Mouse (Mus musculus) heart, embryonic 14.5 days (tissue): ENCODE measurements at regions not wholly inside any gene's neighbourhood (a gene's known extent, or its start where the extent isn't known, plus 50 kb on each side); places are given as distances from the start of the nearest gene placed in this dataset.

Experiments
- ATAC-seq: fragments of 200-750 bp; cut with Nextera tagmentation; 2 replicates; pipeline ENCODE4 v1.8.0; 2017; ENCODE audit warnings: low read depth, moderate TSS enrichment; ENCODE audit not compliant: insufficient number of reproducible peaks, insufficient read depth, low FRiP score
- H3K27ac ChIP-seq, 2 experiments: fragments of 200-500 bp in 1 of 2; fragments of 300-500 bp in 1 of 2; sonication (generic) in 1 of 2; replicated peaks in 1 of 2; 2 replicates each; pipeline ENCODE4 v1.5.1; 2012 to 2014; ENCODE audit warnings: low read depth in 2 of 2, low read length in 2 of 2, control low read depth in 1 of 2, mild to moderate bottlenecking in 1 of 2, mixed read lengths in 1 of 2; ENCODE audit not compliant: control insufficient read depth in 1 of 2, insufficient read depth in 1 of 2
- H3K27me3 ChIP-seq: fragments of 300-500 bp; sonication (generic); 2 replicates; pipeline ENCODE4 v1.6.1; 2014; ENCODE audit warnings: mild to moderate bottlenecking, low read length, control low read depth; ENCODE audit not compliant: control insufficient read depth, insufficient read depth
- H3K36me3 ChIP-seq: fragments of 300-500 bp; sonication (generic); 2 replicates; pipeline ENCODE4 v1.6.1; 2014; ENCODE audit warnings: mild to moderate bottlenecking, control low read depth, low read length, mixed read lengths; ENCODE audit not compliant: control insufficient read depth, insufficient read depth
- H3K4me1 ChIP-seq, 2 experiments: fragments of 200-500 bp in 1 of 2; fragments of 300-500 bp in 1 of 2; sonication (generic) in 1 of 2; 2 replicates each; pipeline ENCODE4 v1.6.1; 2012 to 2014; ENCODE audit warnings: low read length in 2 of 2, control low read depth in 1 of 2, mixed read lengths in 1 of 2; ENCODE audit not compliant: control insufficient read depth in 2 of 2, insufficient read depth in 2 of 2
- H3K4me2 ChIP-seq: fragments of 300-500 bp; sonication (generic); 2 replicates; pipeline ENCODE4 v1.6.1; 2014; ENCODE audit warnings: mild to moderate bottlenecking, low read length
- H3K4me3 ChIP-seq, 2 experiments: fragments of 200-500 bp in 1 of 2; fragments of 300-500 bp in 1 of 2; sonication (generic) in 1 of 2; 2 replicates each; pipeline ENCODE4 v1.5.1; 2012 to 2014; ENCODE audit warnings: low read length in 2 of 2, mild to moderate bottlenecking in 2 of 2, control low read depth in 1 of 2, low read depth in 1 of 2, moderate library complexity in 1 of 2; ENCODE audit not compliant: control insufficient read depth in 1 of 2, insufficient read depth in 1 of 2
- H3K9ac ChIP-seq: fragments of 300-500 bp; sonication (generic); 2 replicates; pipeline ENCODE4 v1.6.1; 2014; ENCODE audit warnings: mild to moderate bottlenecking, low read length
- H3K9me3 ChIP-seq: fragments of 300-500 bp; sonication (generic); 2 replicates; pipeline ENCODE4 v1.6.1; 2016; ENCODE audit warnings: low read length, control low read depth; ENCODE audit not compliant: control insufficient read depth
- WGBS: fragments of 180-500 bp; shearing (Covaris S2); extraction: QIAGEN DNeasy Blood & Tissue Kit; methylation state at CpG from one replicate; pipeline ENCODE4 v1.1.7; 2014; 5-methylcytosine and 5-hydroxymethylcytosine counted together

DNA sequence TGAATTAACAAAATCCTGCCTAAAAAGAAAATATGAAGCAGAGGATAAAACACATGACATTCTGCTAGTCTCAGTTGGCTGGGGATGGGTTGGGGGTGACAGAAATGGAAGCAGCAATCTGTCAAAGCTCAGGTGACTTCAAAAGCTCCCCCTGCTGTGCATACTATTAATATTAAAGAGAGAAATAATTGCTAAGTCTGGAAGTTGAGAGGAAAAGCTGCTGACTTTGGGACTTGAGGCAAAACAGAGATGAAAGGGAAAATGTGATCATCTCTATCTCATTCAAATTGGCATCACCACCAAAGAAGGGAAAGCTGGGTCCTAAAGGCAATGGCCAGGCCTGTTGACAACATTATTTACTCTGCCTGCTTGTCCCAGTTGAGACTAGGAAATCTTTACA lies 90.8 kb downstream of the Rpe65 start:
- H3K9ac ChIP-seq, result no peak overlapping the region
- H3K4me1 ChIP-seq, result no peaks in the 10 kb centered on the region
- no peak overlapping the region for H3K4me2 ChIP-seq
- H3K27me3 ChIP-seq, result no peaks in the 10 kb centered on the region
- H3K9me3 ChIP-seq, result no peaks in the 10 kb centered on the region
- no peak for ATAC-seq
- no peak overlapping the region for H3K4me3 ChIP-seq
- H3K36me3 ChIP-seq, result no peaks in the 10 kb centered on the region
- H3K27ac ChIP-seq, result no peak overlapping the region

DNA sequence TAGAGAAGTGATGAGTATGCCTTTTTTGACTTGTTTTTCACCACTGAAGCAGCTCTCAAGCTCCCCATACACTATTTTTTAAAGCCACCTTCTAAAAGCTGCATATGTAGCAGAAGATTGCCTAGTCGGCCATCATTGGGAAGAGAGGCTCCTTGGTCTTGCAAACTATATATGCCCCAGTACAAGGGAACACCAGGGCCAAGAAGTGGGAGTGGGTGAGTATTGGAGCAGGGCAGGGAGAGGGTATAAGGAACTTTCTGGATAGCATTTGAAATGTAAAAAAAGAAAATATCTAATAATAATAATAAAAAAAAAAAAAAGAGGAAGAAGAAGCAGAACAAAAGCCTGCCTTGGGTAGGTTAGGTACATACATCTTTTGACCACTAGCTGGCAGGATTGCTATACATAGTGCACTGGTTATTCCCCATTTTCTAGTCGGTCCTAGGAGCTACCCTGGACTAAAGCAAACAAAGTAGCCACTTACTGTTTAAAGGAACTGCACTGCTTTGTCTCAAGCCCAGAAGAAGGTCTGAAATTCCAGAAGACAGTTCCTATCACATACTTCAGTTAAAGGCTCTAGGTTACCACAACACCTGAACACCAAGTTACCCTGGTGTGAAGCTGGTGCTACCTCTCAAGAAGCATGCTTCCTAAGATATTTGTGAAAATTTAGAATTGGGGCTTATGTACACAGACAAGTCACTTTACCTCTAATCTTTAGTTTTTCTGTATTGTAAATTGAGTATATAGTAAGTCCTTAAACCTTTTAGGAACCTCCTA lies 114.9 kb upstream of the Wls start:
- Histone ChIP-seq H3K9ac (no peak overlapping the region), H3K27me3 (no peaks in the 10 kb centered on the region), H3K4me1 (no peaks in the 10 kb centered on the region), H3K27ac (no peak overlapping the region), H3K4me3 (no peak overlapping the region), H3K4me2 (no peak overlapping the region), H3K36me3 (no peaks in the 10 kb centered on the region), H3K9me3 (no peaks in the 10 kb centered on the region)
- 35% methylated on average over 2 of the region's 2 CpGs for WGBS
- no peak for ATAC-seq

DNA sequence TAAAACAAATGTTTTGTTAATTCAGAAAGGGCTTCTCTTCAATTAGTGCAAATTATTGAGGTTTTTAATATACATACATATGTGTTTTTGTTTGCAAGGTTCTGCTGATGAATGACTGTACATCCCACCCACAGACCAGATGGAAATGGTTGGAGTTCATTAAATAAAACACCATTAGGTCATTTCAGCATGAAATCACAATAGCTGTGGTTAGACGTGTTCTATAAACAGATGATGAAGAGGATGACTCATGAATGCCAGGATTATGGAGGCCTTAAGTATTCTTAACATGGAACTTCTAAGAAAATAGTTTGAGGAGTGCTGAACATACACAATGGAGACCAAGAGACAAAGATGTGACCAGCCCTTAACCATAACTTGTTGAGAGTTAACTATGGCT lies 107.3 kb upstream of the Wls start:
- 59% methylated on average over 1 of the region's 1 CpGs for WGBS
- Histone ChIP-seq H3K9ac (no peak overlapping the region), H3K36me3 (no peaks in the 10 kb centered on the region), H3K4me1 (no peaks in the 10 kb centered on the region), H3K4me2 (no peak overlapping the region), H3K9me3 (no peaks in the 10 kb centered on the region), H3K27me3 (no peaks in the 10 kb centered on the region), H3K27ac (no peak overlapping the region), H3K4me3 (no peak overlapping the region)
- no peak for ATAC-seq

DNA sequence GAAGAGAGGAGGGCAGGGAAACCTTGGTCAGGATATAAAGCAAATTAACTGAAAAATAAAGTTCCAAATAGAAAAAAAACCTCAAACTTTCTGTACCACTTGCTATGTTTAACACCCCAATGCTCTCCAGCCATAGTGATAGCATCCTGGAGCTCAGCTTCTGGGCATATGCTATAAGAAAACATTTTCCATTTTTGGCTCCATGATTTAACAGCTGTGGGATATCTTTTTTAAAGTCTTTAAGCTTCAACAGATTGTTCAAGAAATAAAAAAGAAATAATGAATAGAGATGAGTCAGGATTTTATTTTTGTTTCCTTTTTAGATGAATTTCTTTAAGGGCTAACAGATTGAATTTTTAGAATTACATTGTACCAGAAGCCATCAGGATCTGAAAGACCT lies 106.3 kb upstream of the Wls start:
- Histone ChIP-seq H3K9ac (no peak overlapping the region), H3K27me3 (no peaks in the 10 kb centered on the region), H3K27ac (no peak overlapping the region), H3K4me1 (no peaks in the 10 kb centered on the region), H3K9me3 (no peaks in the 10 kb centered on the region), H3K36me3 (no peaks in the 10 kb centered on the region), H3K4me3 (no peak overlapping the region), H3K4me2 (no peak overlapping the region)
- no peak for ATAC-seq

DNA sequence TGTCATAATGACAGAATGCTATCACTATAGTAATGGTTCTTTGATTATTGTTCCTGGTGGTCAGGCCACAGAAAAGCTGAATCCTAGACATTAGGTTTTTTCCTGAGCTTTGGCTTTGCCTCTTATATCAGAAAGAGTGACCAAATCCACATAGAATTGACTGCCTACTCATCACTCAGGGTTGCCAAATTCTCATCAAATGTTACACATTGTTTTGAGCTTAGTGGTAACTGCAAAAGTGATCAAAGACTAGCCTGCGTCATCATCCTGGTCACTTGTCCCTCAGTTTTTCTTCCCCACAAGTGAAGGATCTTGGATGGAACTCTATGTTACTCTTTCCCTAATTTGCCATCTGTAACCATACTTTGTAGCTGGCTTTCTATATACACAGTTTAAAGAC lies 104.9 kb upstream of the Wls start:
- no peaks in the 10 kb centered on the region for H3K27me3 ChIP-seq
- H3K4me2 ChIP-seq, result no peak overlapping the region
- H3K36me3 ChIP-seq, result no peaks in the 10 kb centered on the region
- H3K9me3 ChIP-seq, result no peaks in the 10 kb centered on the region
- no peak for ATAC-seq
- H3K4me3 ChIP-seq, result no peak overlapping the region
- H3K27ac ChIP-seq, result no peak overlapping the region
- H3K9ac ChIP-seq, result no peak overlapping the region
- WGBS, result 97% methylated on average over 1 of the region's 1 CpGs
- no peaks in the 10 kb centered on the region for H3K4me1 ChIP-seq

DNA sequence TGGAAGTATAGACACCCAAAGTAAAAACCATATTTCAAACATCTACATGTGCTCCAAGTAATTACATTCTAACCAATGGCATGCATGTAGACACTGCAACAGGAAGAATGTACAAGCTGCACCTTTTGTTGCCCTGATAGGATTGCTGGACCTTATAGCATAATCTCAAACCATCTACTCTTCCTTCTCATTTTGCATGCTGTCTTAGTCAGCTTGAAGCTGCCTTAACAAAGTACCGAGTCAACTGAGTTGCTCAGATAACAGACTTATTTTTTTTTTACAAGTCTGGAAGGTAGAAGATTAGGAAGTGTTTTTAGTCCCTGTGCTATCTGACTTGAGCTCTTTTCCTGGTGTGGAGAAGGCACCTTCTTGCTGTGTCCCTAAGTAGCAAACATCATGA lies 103.4 kb upstream of the Wls start:
- 9% methylated on average over 1 of the region's 1 CpGs for WGBS
- Histone ChIP-seq H3K4me3 (no peak overlapping the region), H3K4me2 (no peak overlapping the region), H3K27me3 (no peaks in the 10 kb centered on the region), H3K27ac (no peak overlapping the region), H3K4me1 (no peaks in the 10 kb centered on the region), H3K36me3 (no peaks in the 10 kb centered on the region), H3K9ac (no peak overlapping the region), H3K9me3 (no peaks in the 10 kb centered on the region)
- ATAC-seq, result no peak

DNA sequence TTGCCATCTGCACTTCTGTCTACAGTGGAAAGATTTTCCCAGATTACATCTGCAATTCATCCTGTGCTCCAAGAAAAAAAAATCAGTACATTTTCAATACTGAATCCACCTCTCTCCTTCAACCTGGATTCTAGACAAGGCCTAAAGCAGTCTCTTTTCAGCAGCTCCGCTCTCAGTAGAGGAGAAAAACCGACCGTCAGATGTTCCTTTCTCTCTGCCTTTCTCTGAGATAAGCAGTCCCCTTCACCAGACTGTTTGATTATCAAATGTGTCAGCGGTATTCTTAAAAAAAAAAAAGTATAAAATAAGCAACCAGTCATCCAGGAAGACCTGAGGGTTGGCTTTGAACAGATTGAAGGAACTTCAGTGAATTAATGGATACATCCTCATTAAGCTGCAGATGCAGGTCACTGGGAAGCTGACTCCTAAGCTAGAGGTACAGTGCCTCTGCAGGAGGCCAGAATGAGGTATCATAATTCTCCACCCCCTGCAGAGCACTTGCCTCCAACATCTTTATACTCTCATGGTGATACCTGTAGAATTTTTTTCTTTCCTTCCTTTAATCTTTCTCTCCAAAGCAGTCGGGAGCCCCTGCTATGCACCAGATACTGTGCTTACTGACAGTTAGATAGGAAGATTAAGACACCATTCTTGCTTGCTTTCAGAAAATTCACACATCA lies 98.7 kb upstream of the Wls start:
- Histone ChIP-seq H3K27me3 (no peaks in the 10 kb centered on the region), H3K4me1 (no peaks in the 10 kb centered on the region), H3K4me3 (no peak overlapping the region), H3K9me3 (no peaks in the 10 kb centered on the region), H3K4me2 (no peak overlapping the region), H3K9ac (no peak overlapping the region), H3K27ac (no peak overlapping the region), H3K36me3 (no peaks in the 10 kb centered on the region)
- WGBS, result 47% methylated on average over 5 of the region's 5 CpGs
- no peak for ATAC-seq

DNA sequence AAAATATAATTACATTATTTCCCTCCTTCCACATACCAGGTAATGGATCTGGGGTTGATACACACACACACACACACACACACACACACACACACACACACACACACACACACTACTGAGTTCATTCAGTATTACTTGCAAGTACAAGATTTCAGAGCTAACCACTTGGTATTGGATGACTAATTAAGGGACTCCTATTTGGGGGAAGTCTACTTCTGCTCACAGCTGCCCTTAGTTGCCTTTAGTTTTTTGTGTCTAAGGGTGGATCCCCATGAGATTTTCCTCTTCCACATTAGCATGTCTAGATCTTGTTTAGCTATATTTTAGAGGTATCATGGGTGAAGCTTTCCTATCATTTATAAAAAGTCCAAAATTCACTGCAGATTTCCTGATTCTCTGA lies 97.7 kb upstream of the Wls start:
- ATAC-seq, result no peak
- Histone ChIP-seq H3K9ac (no peak overlapping the region), H3K36me3 (no peaks in the 10 kb centered on the region), H3K4me1 (no peaks in the 10 kb centered on the region), H3K27ac (no peak overlapping the region), H3K4me3 (no peak overlapping the region), H3K27me3 (no peaks in the 10 kb centered on the region), H3K4me2 (no peak overlapping the region), H3K9me3 (no peaks in the 10 kb centered on the region)
